Mouse (Mus musculus) MEL (cell line): Measurements from ENCODE around the gene Bin2. TPM values are rescaled to one million over a fixed set of nuclear protein-coding genes. Genes with fewer than 3 reads are reported as not detected.

Source experiments
- DNase-seq: peaks from one replicate; pipeline ENCODE4 v3.0.0; 2011; ENCODE audit warnings: low read depth, low spot score
- H3K27ac ChIP-seq: 2 replicates; pipeline ENCODE4 v1.5.1; 2012; ENCODE audit warnings: low read depth, mild to moderate bottlenecking, control low read depth, low read length, moderate library complexity; ENCODE audit not compliant: control insufficient read depth
- H3K27me3 ChIP-seq, 2 experiments: fragments of 150-350 bp in 1 of 2; sonication (generic) in 1 of 2; 2 replicates each; pipeline ENCODE4 v1.6.1; 2012; ENCODE audit warnings: low read length in 2 of 2, mild to moderate bottlenecking in 2 of 2, improper control_type of control experiment in 1 of 2, moderate library complexity in 1 of 2; ENCODE audit not compliant: insufficient read depth in 2 of 2, control insufficient read depth in 1 of 2
- H3K36me3 ChIP-seq, 2 experiments: 2 replicates each; pipeline ENCODE4 v1.6.1; 2012 to 2014; ENCODE audit warnings: low read length in 2 of 2, improper control_type of control experiment in 1 of 2, inconsistent platforms in 1 of 2, mild to moderate bottlenecking in 1 of 2; ENCODE audit not compliant: insufficient read depth in 2 of 2, control insufficient read depth in 1 of 2
- H3K4me1 ChIP-seq, 2 experiments: fragments of 150-350 bp in 1 of 2; sonication (generic) in 1 of 2; 2 replicates each; pipeline ENCODE4 v1.6.1; 2012; ENCODE audit warnings: low read length in 2 of 2, improper control_type of control experiment in 1 of 2, mild to moderate bottlenecking in 1 of 2; ENCODE audit not compliant: insufficient read depth in 2 of 2, control insufficient read depth in 1 of 2
- H3K4me3 ChIP-seq, 2 experiments: fragments of 150-350 bp in 1 of 2; sonication (generic) in 1 of 2; 2 replicates each; pipeline ENCODE4 v1.5.1; 2012; ENCODE audit warnings: low read depth in 2 of 2, low read length in 2 of 2, mild to moderate bottlenecking in 2 of 2, moderate library complexity in 2 of 2, control low read depth in 1 of 2, improper control_type of control experiment in 1 of 2; ENCODE audit not compliant: control insufficient read depth in 1 of 2, insufficient read depth in 1 of 2
- H3K79me2 ChIP-seq: 2 replicates; pipeline ENCODE4 v1.6.1; 2012; ENCODE audit warnings: mild to moderate bottlenecking, low read length, moderate library complexity; ENCODE audit not compliant: control insufficient read depth, poor library complexity, insufficient read depth
- H3K9ac ChIP-seq: 2 replicates; pipeline ENCODE4 v1.6.1; 2012; ENCODE audit warnings: low read depth, mild to moderate bottlenecking, control low read depth, low read length, moderate library complexity; ENCODE audit not compliant: control insufficient read depth, poor library complexity, severe bottlenecking
- H3K9me3 ChIP-seq: fragments of 150-350 bp; sonication (generic); replicated peaks from 2 replicates; pipeline ENCODE4 v1.6.1; 2012; ENCODE audit warnings: mild to moderate bottlenecking, low read length, improper control_type of control experiment, moderate library complexity; ENCODE audit not compliant: insufficient read depth
- BHLHE40 ChIP-seq: IDR thresholded peaks from 2 replicates; pipeline ENCODE4 v1.6.1; 2012; ENCODE audit warnings: low read depth, mild to moderate bottlenecking, inconsistent platforms, low read length, improper control_type of control experiment, borderline replicate concordance
- CHD1 ChIP-seq: IDR thresholded peaks from 2 replicates; pipeline ENCODE4 v1.6.1; 2012; ENCODE audit warnings: low read depth, mild to moderate bottlenecking, inconsistent platforms, low read length, improper control_type of control experiment
- CTCF ChIP-seq, 3 experiments: IDR thresholded peaks in 2 of 3; conservative IDR thresholded peaks in 1 of 3; 2 replicates each; pipeline ENCODE4 v1.5.1; 2011 to 2012; ENCODE audit warnings: low read length in 3 of 3, low read depth in 2 of 3, mild to moderate bottlenecking in 2 of 3, improper control_type of control experiment in 1 of 3, inconsistent platforms in 1 of 3, mixed read lengths in 1 of 3, moderate library complexity in 1 of 3; ENCODE audit not compliant: control insufficient read depth in 1 of 3, insufficient read depth in 1 of 3, poor library complexity in 1 of 3, severe bottlenecking in 1 of 3
- E2F4 ChIP-seq: IDR thresholded peaks from 2 replicates; pipeline ENCODE4 v1.6.1; 2011; ENCODE audit warnings: low read depth, low read length, improper control_type of control experiment, borderline replicate concordance
- ETS1 ChIP-seq: IDR thresholded peaks from 2 replicates; pipeline ENCODE4 v1.6.1; 2012; ENCODE audit warnings: low read depth, mild to moderate bottlenecking, inconsistent platforms, low read length, improper control_type of control experiment, moderate library complexity
- GABPA ChIP-seq: IDR thresholded peaks from 2 replicates; pipeline ENCODE4 v1.6.1; 2012; ENCODE audit warnings: low read depth, mild to moderate bottlenecking, inconsistent platforms, low read length, improper control_type of control experiment, moderate library complexity
- MAFK ChIP-seq: IDR thresholded peaks from 2 replicates; pipeline ENCODE4 v1.6.1; 2011; ENCODE audit warnings: low read depth, mild to moderate bottlenecking, low read length, improper control_type of control experiment, borderline replicate concordance
- MAX ChIP-seq: IDR thresholded peaks from 2 replicates; pipeline ENCODE4 v1.6.1; 2011; ENCODE audit warnings: low read length, improper control_type of control experiment
- MAZ ChIP-seq: IDR thresholded peaks from 2 replicates; pipeline ENCODE4 v1.6.1; 2012; ENCODE audit warnings: low read depth, mild to moderate bottlenecking, inconsistent platforms, low read length, improper control_type of control experiment
- MEF2A ChIP-seq: IDR thresholded peaks from 2 replicates; pipeline ENCODE4 v1.6.1; 2014; ENCODE audit warnings: low read depth, mild to moderate bottlenecking, inconsistent platforms, low read length, improper control_type of control experiment; ENCODE audit not compliant: poor library complexity, insufficient replicate concordance, severe bottlenecking; ENCODE audit errors: extremely low read depth
- MXI1 ChIP-seq: IDR thresholded peaks from 2 replicates; pipeline ENCODE4 v1.6.1; 2011; ENCODE audit warnings: mild to moderate bottlenecking, low read depth, low read length, improper control_type of control experiment
- MYC ChIP-seq: IDR thresholded peaks from 2 replicates; pipeline ENCODE4 v1.6.1; 2011; ENCODE audit warnings: low read depth, mild to moderate bottlenecking, low read length, improper control_type of control experiment, moderate library complexity
- NRF1 ChIP-seq: IDR thresholded peaks from 2 replicates; pipeline ENCODE4 v1.6.1; 2014; ENCODE audit warnings: low read depth, mild to moderate bottlenecking, inconsistent platforms, low read length, improper control_type of control experiment, moderate library complexity; ENCODE audit not compliant: poor library complexity, insufficient read depth, severe bottlenecking
- POLR2A ChIP-seq, 2 experiments: IDR thresholded peaks; 2 replicates each; pipeline ENCODE4 v1.6.1; 2011 to 2012; ENCODE audit warnings: low read length in 2 of 2, mild to moderate bottlenecking in 2 of 2, control low read depth in 1 of 2, improper control_type of control experiment in 1 of 2, low read depth in 1 of 2, moderate library complexity in 1 of 2; ENCODE audit not compliant: control insufficient read depth in 1 of 2, insufficient read depth in 1 of 2, poor library complexity in 1 of 2
- POLR2AphosphoS5 ChIP-seq: IDR thresholded peaks from 2 replicates; pipeline ENCODE4 v1.6.1; 2012; ENCODE audit warnings: low read depth, borderline replicate concordance, mild to moderate bottlenecking, inconsistent platforms, low read length, moderate library complexity, mixed read lengths
- RCOR1 ChIP-seq: IDR thresholded peaks from 2 replicates; pipeline ENCODE4 v1.6.1; 2012; ENCODE audit warnings: low read depth, mild to moderate bottlenecking, inconsistent platforms, low read length, improper control_type of control experiment
- TBP ChIP-seq: IDR thresholded peaks from 2 replicates; pipeline ENCODE4 v1.8.0; 2011; ENCODE audit warnings: low read depth, low read length, improper control_type of control experiment
- UBTF ChIP-seq: IDR thresholded peaks from 2 replicates; pipeline ENCODE4 v1.6.1; 2012; ENCODE audit warnings: low read depth, mild to moderate bottlenecking, inconsistent platforms, low read length, improper control_type of control experiment, moderate library complexity, borderline replicate concordance; ENCODE audit not compliant: insufficient read depth
- USF1 ChIP-seq: IDR thresholded peaks from 2 replicates; pipeline ENCODE4 v1.6.1; 2014; ENCODE audit warnings: low read depth, mild to moderate bottlenecking, inconsistent platforms, low read length, improper control_type of control experiment, moderate library complexity
- ZKSCAN1 ChIP-seq: IDR thresholded peaks from 2 replicates; pipeline ENCODE4 v1.6.1; 2012; ENCODE audit warnings: low read depth, mild to moderate bottlenecking, inconsistent platforms, low read length, improper control_type of control experiment, moderate library complexity
- polyA plus RNA-seq, 2 experiments: library from polyadenylated mRNA; stranded (reverse) in 1 of 2; unstranded in 1 of 2; fragments of >175 nt in 1 of 2; fragments of >200 nt in 1 of 2; gene quantifications; 2 replicates each; pipeline versions ENCODE4 v1.2.1 to v1.2.4; 2012; ENCODE audit warnings: low replicate concordance in 2 of 2, low read depth in 1 of 2; ENCODE audit not compliant: insufficient read length in 2 of 2, insufficient read depth in 1 of 2, missing spikeins in 1 of 2
- total RNA-seq: library from RNA; depleted of rRNA; stranded (reverse); fragments of 300-350 nt; gene quantifications from 2 replicates; pipeline ENCODE4 v1.2.3, GENCODE M21; 2012

Bin2 gene
- total and polyA plus RNA-seq, 3 experiments, result 79.9 to 128 (median 106) TPM

GRCm38 (mm10) chr15:100715399-100715993 lies 46.1 kb upstream of the Bin2 start:
- DNase-seq, result no peak
- no peak overlapping the region for H3K27ac ChIP-seq
- no peaks in the 10 kb centered on the region for H3K79me2 ChIP-seq
- H3K27me3 ChIP-seq, result no peaks in the 10 kb centered on the region
- H3K9ac ChIP-seq, result no peak overlapping the region
- H3K36me3 ChIP-seq, result peaks cover 2 to 11% of the 10 kb centered on the region in 2 experiments; a peak in 3 of 4 replicates
- H3K4me3 ChIP-seq, result no peak overlapping the region
- H3K9me3 ChIP-seq, result no peaks in the 10 kb centered on the region
- peaks cover 8 to 12% of the 10 kb centered on the region in 2 experiments for H3K4me1 ChIP-seq
- TF ChIP-seq TBP (no peak), GABPA (no peak), CHD1 (no peak), ZKSCAN1 (no peak), UBTF (no peak), MXI1 (no peak), MEF2A (no peak), E2F4 (no peak), CTCF (IDR thresholded peaks at IDR 0.05 in 2 of 3, conservative IDR thresholded peaks at IDR 0.05 in 1 of 3; ENCODE audit: control insufficient read depth in 1 of 3, insufficient read depth in 1 of 3, low read depth in 2 of 3, low read length in 3 of 3, poor library complexity in 1 of 3, severe bottlenecking in 1 of 3) (no peak), POLR2AphosphoS5 (no peak), POLR2A (IDR thresholded peaks at IDR 0.05; ENCODE audit: control insufficient read depth in 1 of 2, insufficient read depth in 1 of 2, low read depth in 1 of 2, low read length in 2 of 2, poor library complexity in 1 of 2) (no peak), NRF1 (no peak), ETS1 (no peak), MAX (no peak)
- TF ChIP-seq, all 39 proteins: peak for 0

DNA sequence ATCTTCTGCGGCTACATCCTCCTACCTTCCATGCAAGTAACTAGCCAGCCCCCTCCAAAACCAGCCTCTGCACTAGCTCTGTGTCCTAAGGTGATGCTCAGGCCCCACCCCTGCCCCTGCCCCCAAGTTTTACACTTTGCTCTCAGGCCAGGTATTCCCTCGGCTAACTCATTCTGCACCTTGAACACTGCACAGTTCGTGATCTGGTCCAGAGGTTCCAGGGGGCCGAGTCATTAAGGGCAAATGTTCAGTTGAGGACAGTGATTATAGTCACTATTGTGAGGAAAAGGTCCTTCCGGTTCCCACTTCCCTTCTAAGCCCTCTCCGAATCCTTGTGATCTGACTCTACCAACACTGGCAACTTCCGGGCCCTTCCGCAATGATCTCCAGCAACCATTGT lies 45.1 kb upstream of the Bin2 start:
- peaks cover 2 to 11% of the 10 kb centered on the region in 2 experiments; a peak in 3 of 4 replicates for H3K36me3 ChIP-seq

More for the DNA sequence above, 45.1 kb upstream of the Bin2 start:
- Histone ChIP-seq H3K79me2 (no peaks in the 10 kb centered on the region), H3K27me3 (no peaks in the 10 kb centered on the region), H3K4me3 (no peak overlapping the region), H3K9me3 (no peaks in the 10 kb centered on the region), H3K9ac (no peak overlapping the region), H3K4me1 (peaks cover 8 to 14% of the 10 kb centered on the region in 2 experiments), H3K27ac (no peak overlapping the region)
- no peak for DNase-seq
- no peak for TF ChIP-seq USF1
- TF ChIP-seq UBTF, result no peak
- TF ChIP-seq MEF2A, result no peak
- no peak for TF ChIP-seq RCOR1
- TF ChIP-seq MAFK, result no peak
- TF ChIP-seq MAZ, result no peak
- TF ChIP-seq MYC, result no peak
- TF ChIP-seq GABPA, result no peak
- no peak for TF ChIP-seq POLR2A (IDR thresholded peaks at IDR 0.05; ENCODE audit: control insufficient read depth in 1 of 2, insufficient read depth in 1 of 2, low read depth in 1 of 2, low read length in 2 of 2, poor library complexity in 1 of 2)
- no peak for TF ChIP-seq CTCF (IDR thresholded peaks at IDR 0.05 in 2 of 3, conservative IDR thresholded peaks at IDR 0.05 in 1 of 3; ENCODE audit: control insufficient read depth in 1 of 3, insufficient read depth in 1 of 3, low read depth in 2 of 3, low read length in 3 of 3, poor library complexity in 1 of 3, severe bottlenecking in 1 of 3)
- TF ChIP-seq ETS1, result no peak
- TF ChIP-seq TBP, result no peak
- no peak for TF ChIP-seq POLR2AphosphoS5
- TF ChIP-seq CHD1, result no peak
- TF ChIP-seq MXI1, result no peak
- TF ChIP-seq BHLHE40, result no peak
